Mouse (Mus musculus): ENCODE measurements around the gene Tmem130. TPM values are rescaled to one million over a fixed set of nuclear protein-coding genes. Genes with fewer than 3 reads are reported as not detected.

Tmem130 gene
- polyA plus RNA-seq (2017; shearing (Covaris generic)), result not detected

GRCm38 (mm10) chr5:144761161-144761868 is at the start of gene Tmem130:
TSS of gene Tmem130 (minus strand) at chr5:144761818.

GRCm38 (mm10) chr5:144767106-144767798 is 5.6 kb upstream of the Tmem130 start, which contains the start of gene Trrap:
TSS of gene Trrap (plus strand) at chr5:144767732.

Other genes with a start within 250 kb of the Tmem130 start
- gene Nptx2, start 215.9 kb downstream of the Tmem130 start, polyA plus RNA-seq (2017; shearing (Covaris generic)), result not detected
- gene Trrap, start 5.9 kb upstream of the Tmem130 start, polyA plus RNA-seq (2017; shearing (Covaris generic)), result 10 to 100 TPM; 41.4 to 45.4 TPM
- gene Smurf1, start 204.0 kb upstream of the Tmem130 start, polyA plus RNA-seq (2017; shearing (Covaris generic)), result 10 to 100 TPM; 26.6 to 28.4 TPM

All from activated CD4-positive, CD25-positive, alpha-beta regulatory T cell (primary cell).